Comparison of ENCODE assay signal across 17 mouse cellular contexts in the genomic region with DNA sequence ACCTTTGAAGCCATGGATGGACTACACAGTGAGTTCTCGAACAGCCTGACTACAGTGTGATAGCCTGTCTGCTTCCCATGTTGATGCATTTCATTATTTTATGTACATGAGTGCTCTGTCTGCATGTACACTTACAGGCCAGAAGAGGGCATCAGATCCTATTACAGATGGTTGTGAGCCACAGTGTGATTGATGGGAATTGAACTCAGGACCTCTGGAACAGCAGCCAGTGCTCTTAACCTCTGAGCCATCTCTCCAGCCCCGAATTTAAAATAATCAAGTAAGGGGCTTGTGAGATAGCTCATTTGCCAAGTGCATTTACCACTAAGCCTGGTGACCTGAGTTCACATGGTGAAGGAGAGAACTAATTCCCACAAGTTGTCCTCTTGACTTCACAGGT. TPM values are rescaled to one million over a fixed set of nuclear protein-coding genes. Genes with fewer than 3 reads are reported as not detected.
DNase-seq lines count a peak whose midpoint lies in the region; TF ChIP-seq lines count a peak whose summit lies in the region.
"Had no signal": no experiment of that assay in that cellular context is flagged by ENCODE, and none has a peak within 500 bp of the region (broad histone marks: within the 10 kb centered on the region; RNA-seq: fewer than 3 reads in every experiment).

No protein-coding gene starts in this region.

- no peak overlapping the region for H3K4me3 ChIP-seq in left cerebral cortex, adult 2 months
- H3K4me3 ChIP-seq: embryonic facial prominence, embryonic 13.5 days; heart, embryonic 13.5 days; hindbrain, embryonic 15.5 days; midbrain, embryonic 13.5 days; neural tube, embryonic 12.5 days had no signal

- TF ChIP-seq POLR2A in brain, embryonic 14.5 days (IDR thresholded peaks at IDR 0.05; ENCODE audit: borderline replicate concordance, extremely low read depth, insufficient read depth, insufficient read length, poor library complexity, severe bottlenecking): no peak

- DNase-seq in embryo, embryonic 10.5 days (ENCODE audit: low spot score): peak; percentile 43
- DNase-seq in embryo, embryonic 11 days: no peak
- DNase-seq in left cerebral cortex, adult 2 months (ENCODE audit: extremely low spot score in 1 of 2, low spot score in 2 of 2): no peak
- DNase-seq in left cerebral cortex, postnatal 4 days: no peak
- DNase-seq in B cell, adult 2 months: peak; percentile 10 to 24
- DNase-seq in brain, embryonic 14.5 days (ENCODE audit: low read depth): no peak
- no peak for DNase-seq in spleen, postnatal 36 days (ENCODE audit: low spot score in 2 of 2)
- no peak for DNase-seq in urinary bladder, postnatal 4 days (ENCODE audit: low spot score in 2 of 2)
- DNase-seq: cerebellum, adult 2 months; kidney, postnatal 25 days; layer of hippocampus, postnatal 36 days; lung, postnatal 4 days had no signal

- intact Hi-C loops in left cerebral cortex, adult 2 months (cut with DNase I): no loop called here
- intact Hi-C loops in left cerebral cortex, postnatal 4 days (cut with DNase I): no loop called here

- H3K27ac ChIP-seq in left cerebral cortex, adult 2 months: no peak overlapping the region
- H3K27ac ChIP-seq: embryonic facial prominence, embryonic 13.5 days; heart, embryonic 13.5 days; hindbrain, embryonic 15.5 days; midbrain, embryonic 13.5 days; neural tube, embryonic 12.5 days had no signal

- peak; percentile 42 for TF ChIP-seq CTCF in left cerebral cortex, adult 2 months (IDR thresholded peaks at IDR 0.05)
- TF ChIP-seq CTCF in brain, embryonic 14.5 days (IDR thresholded peaks at IDR 0.05; ENCODE audit: borderline replicate concordance, extremely low read depth, insufficient read depth, insufficient read length): peak; percentile 20; the same call in 1 of the 2 replicates

RNA-seq across cellular contexts. Expression of a gene that starts 4.1 kb away (rescaled TPM):
- 10 to 100 TPM; 49.7 to 52.2 TPM for total RNA-seq in left cerebral cortex, adult 2 months (2021)
- 10 to 100 TPM; 46.3 to 50.4 TPM for total RNA-seq in left cerebral cortex, postnatal 4 days (2021)
- 54.8 and 60.8 TPM in 2 replicates for polyA plus RNA-seq in brain, embryonic 14.5 days (2012; rRNA removed)

RNA-seq across cellular contexts. Expression of a gene that starts 7.5 kb away (rescaled TPM):
- 10 to 100 TPM; 45.5 to 46.5 TPM for total RNA-seq in left cerebral cortex, adult 2 months (2021)
- 10 to 100 TPM; 79.3 to 79.5 TPM for total RNA-seq in left cerebral cortex, postnatal 4 days (2021)
- polyA plus RNA-seq in brain, embryonic 14.5 days (2012; rRNA removed): 79.2 and 79.7 TPM in 2 replicates

RNA-seq across cellular contexts. Expression of a gene that starts 48.3 kb away (rescaled TPM):
- 100 to 1,000 TPM; 281 to 290 TPM for total RNA-seq in left cerebral cortex, adult 2 months (2021)
- 100 to 1,000 TPM; 108 to 115 TPM for total RNA-seq in left cerebral cortex, postnatal 4 days (2021)
- 89.1 and 102 TPM in 2 replicates for polyA plus RNA-seq in brain, embryonic 14.5 days (2012; rRNA removed)

Comparison
In these comparisons a context has a peak if more than half of its experiments do, and no peak if none do; other contexts are left out.
1. DNase-seq: peak in embryo, embryonic 10.5 days (single experiment) and B cell, adult 2 months (2 of 2); none in embryo, embryonic 11 days (single experiment), left cerebral cortex, adult 2 months (0 of 2), left cerebral cortex, postnatal 4 days (single experiment), brain, embryonic 14.5 days (single experiment), spleen, postnatal 36 days (0 of 2) and urinary bladder, postnatal 4 days (0 of 2).